Mouse (Mus musculus) telencephalon, adult 2 months (tissue): ENCODE measurements around the gene En1.
A peak's percentile ranks its signal among the peaks of the same experiment; 100 is the strongest.

Experiments
- DNase-seq: peaks from one replicate; pipeline ENCODE4 v3.0.0-alpha.2; 2011; ENCODE audit warnings: low read depth, low spot score

Gene En1

DNA sequence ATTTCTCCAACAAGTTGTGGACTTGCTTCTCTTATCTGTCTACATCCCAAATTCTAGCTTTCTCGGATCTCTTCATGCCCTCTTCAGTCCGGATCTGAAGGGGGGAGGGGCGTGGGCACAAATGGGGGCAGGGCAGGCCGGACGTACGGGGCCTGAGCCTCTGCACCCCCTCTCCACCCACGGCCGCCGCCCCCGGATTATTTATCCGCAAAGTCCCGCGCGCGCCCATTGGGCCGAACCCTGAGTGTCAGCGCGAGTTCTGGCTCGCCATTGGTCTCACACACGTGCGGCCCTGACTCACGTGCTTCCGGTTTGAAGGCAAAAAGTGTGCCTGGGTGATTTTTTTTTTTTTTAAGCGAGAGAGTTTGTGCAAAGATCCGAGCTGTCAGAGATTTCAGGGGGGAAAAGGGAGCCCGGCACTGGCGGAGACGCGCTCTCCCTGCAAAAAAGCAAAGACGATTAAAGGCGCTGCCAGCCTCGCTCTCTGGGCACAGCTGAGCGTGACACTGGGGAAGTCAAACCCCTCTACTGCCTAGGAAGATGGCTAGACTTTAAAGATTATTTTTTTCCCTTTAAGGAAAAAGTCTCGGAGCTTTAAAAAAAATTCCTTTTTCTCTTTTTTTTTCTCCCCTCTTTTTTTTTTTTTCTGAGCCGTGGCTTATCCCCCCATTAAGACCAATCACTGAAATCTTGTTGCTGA, at the start of gene En1:
Gene En1 (plus strand): TSS at position 388 of the 700 bp plus-strand sequence.
- no peak for DNase-seq

DNA sequence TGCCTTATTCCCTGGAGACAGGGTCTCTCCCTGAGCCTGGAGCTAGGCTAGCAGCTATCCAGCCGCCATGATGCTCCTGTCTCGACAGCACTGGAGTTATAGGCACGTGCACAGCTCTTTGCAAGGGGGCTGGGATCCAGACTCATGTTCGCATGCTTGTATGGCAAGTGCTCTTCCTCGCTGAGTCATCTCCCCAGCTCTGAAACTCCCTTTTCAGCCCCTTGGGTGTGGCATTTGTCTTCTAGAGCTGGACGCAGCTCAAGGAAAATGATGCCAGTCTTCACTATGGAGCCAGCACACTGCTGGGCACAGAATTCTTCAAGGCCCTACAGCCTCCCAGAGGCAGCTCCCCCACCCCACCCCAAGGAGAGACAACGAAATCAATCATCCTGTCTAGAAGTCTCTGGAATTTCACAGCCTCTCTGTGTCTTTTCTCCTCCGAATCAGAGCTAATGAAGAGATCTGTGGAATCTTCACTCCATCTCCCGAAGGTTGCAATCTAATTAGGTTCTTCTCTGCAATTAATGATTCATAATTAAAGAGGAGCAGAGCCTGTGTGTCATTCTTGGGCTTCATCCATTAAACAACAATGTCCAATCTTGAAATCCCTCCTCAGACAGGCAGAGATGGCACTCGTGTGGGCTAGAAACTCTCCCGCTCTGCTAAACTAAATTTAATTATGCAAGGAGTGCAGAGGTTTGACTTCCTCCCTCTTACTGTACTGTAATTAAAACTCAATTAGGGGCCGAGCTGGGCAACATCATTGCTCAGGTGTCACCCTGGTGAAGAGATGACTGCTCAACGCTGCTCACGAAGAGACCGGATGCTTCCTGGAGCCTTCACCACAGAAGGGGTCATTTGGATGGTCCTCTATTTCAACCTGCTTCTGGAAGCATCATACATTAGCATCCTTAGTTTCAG, 45.0 kb upstream of the En1 start:
- no peak for DNase-seq

DNA sequence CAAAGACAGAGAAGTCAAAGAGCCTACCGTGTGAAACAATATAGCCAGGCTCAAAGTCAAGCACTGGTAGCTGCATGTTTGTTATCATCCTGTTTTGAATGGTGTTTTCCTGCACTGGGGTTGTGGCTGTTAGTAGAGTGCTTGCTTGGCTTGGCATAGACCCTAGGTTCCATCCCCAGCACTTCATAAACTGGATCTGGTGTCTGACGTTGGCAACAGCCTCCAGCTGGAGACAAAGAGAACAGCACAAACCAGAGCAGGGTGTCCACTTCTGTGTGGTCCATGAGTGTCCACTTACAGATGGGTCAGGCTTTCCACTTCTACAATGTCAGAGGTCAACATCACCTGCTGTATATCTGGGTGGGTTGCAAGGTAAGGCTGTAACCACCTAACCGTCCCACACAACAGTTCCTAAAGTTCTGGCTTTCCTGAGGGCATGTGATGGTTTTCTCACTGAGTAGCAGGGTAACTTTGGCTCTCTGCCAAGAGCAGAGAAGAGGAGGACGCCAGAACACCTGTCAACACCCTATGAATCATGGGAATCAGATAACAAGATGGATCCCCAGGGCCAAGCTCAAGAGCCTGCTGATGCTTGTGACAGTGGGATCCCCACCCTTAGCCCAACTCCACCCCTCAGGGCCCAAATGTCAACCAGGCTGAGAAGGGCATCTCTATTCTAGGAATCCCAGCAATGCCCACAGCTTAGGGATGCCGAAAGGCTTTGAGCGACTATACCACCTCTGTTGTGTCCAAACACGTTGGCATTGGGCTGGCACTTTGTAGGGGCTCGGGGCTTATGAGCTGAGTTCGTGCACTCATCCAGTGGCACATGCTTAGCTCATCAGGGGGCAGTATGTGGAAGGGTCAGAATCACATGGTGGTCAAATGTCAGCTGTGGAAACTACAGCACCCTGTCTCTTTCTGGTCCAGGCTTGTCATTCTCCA, 43.6 kb upstream of the En1 start:
- DNase-seq: no peak

DNA sequence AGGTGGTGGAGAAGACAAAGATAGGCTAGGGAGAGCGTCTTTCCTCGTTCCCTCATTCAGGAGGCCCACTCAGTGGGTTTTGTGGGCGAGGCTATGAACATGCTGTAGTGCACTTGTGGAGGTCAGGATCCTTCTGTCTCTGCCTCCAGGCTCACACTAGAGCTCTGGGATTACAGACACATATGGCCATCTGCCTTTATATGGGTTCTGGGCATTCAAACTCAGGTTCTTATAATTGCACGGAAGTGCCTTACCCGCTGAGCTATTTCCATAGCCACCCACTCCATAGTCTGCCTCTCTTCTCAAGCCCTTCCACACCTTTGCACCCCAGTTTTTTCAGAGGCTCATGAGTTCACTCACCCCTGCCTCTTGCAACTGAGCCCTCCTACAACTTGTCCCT, 42.3 kb upstream of the En1 start:
- no peak for DNase-seq

DNA sequence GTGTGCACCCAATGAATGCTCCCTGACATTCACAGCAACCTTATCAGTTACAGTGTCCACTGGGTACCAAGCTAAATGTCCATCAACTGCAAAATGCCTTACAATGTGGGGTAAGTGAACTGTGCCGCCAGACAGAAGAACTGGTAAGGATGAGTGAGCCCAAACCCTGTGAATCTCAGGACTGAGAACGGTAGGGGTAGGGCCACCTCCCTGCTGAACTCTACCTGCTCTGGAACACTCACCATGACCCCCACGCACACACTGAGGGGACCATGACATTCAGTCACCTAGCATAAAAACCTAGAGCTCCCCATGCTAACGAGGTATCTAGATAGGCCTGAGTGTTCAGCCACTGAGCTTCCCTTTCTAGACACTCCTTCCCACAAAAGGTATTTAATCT, 20.9 kb upstream of the En1 start:
- no peak for DNase-seq

DNA sequence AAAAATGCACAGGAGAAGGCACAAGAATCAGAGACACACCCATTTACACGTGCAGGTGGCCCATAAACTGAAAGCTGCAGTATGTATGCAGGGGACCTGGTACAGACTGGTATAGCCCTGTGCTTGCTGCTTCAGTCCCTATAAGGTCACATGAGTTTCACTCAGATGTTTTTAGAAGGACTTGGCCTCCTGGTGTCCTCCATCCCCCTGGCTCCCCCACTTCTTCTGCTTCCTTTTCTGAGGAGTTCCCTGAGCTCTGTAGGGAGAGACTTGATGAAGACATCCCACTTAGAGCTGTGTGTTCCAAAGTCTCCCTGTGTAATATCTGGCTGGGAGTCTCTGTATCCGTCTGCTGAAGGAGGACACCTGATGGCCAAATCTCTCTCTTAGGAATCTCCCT, 16.7 kb upstream of the En1 start:
- no peak for DNase-seq

DNA sequence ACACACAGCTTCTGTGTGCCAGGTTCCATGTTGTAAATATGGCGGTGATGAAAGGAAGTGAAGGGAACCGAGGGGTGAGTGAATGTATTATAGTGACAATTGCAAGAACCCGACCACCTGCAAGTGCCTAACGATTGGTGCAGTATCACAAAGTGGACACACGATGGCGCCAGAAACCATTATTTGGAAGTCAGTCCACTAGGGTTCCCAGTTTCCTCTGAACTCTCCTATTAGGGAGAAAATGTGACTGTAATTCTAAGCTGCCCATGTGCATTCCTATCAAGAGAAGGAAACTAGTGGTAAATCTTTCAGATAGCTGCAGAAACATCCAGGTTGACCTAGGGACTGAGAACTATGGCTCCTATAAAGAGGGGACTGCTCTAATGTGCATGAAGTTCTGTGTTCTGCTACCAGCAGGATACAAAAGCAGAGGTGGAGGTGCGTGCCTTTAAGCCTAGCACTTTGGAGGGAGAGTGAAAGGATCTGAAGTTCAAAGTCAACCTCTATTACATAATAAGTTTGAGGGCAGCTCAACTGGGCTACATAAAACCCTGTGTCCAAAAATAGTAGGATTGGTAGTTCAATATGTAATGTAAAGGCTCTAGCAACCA, 15.6 kb upstream of the En1 start:
- peak; percentile 59 for DNase-seq

DNA sequence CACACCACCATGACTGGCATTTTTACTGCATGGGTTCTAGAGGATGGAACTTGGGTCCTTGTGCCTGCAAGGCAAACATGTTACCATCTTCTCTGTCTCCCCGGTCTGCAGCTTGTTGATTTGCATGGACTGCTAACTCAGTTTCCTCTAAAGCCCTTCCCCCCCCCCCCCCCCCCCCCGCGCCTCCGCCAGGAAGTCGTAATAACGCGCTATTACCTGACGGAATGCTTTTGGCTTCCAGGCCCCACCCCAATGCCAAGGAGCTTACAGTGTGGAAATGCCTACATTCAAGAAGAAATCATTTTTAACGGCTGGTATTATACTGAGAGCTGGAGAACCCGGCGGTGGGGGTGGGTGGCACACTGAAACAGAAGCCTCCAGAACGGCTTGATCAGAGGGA, 14.8 kb upstream of the En1 start:
- DNase-seq: no peak

DNA sequence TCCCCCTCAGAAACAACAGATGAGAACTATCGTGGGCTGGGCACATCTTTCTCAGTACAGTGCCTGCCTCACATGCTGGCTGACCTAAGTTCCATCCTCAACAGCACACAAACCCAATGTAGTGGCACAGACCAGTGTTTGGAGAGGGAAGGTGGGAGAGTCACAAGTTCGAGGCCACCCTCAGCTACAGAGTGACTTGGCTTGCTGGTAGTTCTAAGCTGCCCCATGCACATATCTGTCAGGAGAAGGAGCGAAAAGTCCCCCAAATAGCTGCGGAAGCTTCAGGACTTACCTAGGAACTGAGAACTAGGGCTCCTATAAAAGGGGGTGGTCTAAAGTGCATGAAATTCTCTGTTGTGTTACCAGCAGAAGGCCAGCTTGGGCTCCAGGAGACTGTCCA, 14.3 kb upstream of the En1 start:
- no peak for DNase-seq

DNA sequence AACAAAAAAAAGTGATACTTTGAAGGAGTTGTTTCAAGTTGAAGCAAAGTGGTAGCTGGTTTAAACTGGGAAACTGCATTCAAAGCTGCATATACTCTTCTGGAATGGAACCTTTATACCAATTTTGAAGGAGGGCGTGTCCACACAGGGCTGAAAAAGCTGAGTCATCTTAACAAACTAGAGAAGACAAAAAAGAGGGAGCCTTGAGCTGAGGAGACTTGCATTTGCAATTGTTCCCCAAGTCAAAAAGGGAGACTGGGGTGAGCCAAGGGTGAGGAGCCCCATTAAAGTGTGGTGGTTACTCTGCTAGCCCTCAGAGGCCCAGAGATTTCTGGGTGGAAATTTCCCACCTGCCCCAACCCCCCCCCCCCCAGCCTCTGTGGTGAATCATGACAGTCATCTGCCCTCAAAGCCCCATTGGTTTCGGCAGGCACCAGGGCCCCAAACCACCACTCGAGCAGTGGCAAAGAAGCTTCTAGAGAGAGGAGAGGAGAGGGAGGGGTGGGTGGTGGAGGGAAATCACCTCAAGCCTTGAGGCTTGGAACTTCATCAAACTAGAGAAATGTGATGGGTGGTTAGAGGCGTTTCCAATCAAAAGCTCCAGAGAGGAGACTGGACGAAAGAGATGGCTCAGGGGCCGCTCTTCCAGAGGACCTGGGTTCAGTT, 13.7 kb upstream of the En1 start:
- no peak for DNase-seq

DNA sequence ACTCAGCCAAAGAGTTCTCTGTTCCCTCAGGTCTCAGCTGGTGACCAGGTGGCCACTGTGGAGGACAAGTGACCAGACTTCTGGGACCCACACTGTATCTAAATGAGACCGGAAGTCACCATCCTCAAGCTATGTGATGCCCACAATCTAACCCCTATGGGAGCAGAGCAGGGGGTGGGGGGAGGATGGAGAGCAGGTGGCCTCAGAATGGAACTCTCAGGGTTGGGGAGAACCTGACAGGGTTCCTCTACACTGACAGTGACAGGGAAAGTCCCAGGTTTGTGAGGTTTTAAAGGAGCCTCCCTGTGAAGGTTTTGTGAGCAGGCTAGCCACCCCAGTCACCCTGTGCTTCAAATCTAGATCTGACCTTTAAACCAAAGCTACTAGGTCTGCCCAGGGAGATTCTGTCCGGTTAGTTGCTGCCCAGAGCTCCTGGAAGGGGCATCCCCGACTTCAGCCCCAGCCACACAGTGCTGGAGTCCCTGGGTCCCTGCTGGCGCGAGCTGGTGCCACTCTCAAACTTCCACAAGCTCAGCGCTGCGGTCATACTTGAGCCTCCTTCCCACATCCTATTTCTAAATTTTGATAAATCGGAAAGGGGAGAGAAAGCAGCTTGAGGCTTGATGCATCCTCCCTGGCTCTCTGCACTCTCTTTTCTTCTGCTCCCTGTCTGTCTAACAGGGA, 8.8 kb upstream of the En1 start:
- no peak for DNase-seq

DNA sequence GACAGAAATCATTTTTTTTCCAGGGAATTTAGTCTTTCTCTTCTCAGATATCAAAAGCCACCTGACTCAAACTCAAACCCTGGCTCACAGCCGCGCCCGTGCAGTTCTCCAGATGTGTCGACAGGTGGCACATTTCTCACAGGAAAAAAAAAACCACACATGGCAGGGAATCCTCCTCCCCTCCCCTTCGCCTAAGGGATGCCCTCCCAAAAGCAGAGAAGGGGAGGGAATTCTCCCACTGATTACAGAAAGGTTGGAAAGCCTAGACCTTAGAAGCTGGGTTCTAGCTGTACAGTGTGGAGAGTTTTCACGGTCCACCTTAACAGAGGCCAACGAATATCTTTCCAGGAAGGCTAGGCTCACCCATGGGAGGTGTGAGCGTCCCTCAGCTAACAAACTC, 7.6 kb upstream of the En1 start:
- no peak for DNase-seq

DNA sequence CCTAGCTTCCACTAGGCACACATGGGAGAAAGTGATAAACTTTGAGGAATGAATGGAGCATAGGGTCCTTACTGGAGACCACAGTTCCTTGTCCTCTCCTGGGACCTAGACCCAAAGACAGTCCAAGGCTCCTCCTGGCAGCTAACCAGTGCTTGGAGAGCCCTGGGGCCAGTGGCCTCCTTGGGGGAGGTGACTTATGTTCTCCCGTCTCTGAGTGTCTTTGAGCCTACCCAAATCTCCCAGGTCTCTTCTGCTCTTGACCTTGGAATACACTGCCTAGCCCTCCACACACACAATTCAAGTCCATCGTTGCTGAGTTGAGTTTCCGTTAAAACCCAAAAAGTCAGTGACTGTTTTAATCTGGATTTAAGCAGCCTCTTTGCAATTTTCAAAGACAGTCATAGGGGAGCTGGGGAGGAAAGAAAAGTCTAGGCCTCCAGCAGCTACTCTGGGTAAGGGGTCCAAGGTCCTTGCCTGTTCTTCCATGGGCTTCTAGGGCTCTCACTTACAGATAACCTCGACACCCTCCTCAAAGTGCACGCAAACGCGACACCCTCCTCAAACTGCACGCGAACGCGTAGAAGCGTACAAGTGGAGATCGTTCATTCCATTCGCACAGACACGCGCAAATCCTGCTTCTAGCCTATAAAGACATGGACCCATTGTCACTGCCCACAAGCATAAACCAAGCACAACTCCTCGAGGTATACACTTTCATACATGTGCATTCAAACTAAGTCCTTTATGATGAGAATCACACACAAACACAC, 6.6 kb upstream of the En1 start:
- no peak for DNase-seq

DNA sequence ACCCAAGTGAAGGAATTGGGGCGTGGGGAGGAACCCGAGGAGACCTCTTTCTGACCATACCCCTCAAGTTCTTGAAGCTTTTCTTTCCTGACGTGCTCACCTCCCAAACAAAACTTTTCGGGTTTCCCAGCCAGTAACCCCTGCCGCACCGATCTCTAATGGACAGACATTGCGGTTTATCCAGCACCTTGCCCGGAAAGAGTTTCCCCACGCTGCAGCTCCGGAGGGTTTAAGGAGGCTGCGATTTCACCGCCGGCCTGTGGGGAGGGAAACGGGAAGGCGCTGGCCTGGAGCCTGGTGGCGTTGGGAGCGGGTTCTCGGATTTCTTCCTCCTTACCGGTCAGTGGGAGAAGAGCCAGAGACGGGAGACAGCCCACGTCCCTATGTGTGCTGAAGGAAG, 5.9 kb upstream of the En1 start:
- DNase-seq: no peak

DNA sequence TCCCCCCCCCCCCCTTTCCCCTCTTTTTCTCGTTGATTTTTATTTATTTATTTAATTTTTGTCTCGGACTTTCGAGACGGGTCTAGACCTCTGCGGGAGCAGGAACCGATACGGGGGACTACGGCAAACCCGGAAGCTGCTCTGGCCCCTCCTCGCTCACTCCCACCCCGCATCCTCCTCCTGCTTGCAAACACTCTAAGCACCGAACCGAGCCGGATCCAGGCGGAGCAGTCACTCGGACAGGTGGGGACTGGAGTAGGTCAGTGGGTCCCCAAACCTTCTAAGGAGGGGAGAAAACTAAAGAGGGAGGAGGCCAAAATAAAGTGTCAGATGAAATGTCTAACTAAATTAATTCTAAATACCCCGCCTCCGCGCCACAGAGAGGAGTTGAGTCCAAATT, 5.4 kb upstream of the En1 start:
- DNase-seq: no peak

DNA sequence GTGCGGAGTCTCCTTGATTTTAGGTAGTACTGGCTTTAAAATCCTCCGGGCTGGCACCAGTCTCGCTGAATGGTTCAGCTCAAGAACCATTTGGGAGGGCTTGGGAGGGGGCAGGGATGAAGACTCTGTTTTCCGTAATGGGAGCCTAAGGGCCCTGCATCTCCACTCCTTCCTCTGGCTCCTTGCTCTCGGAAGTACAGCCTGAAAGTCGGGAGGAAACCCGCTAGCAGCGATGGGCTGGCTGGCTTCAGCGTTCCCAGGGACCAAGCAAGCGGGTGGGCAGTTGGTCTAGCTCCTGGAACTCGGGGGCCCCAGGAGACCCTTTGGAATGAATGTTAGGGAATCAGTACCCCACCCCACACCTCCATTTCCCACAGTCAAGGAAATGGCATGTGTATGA, 4.9 kb upstream of the En1 start:
- no peak for DNase-seq

DNA sequence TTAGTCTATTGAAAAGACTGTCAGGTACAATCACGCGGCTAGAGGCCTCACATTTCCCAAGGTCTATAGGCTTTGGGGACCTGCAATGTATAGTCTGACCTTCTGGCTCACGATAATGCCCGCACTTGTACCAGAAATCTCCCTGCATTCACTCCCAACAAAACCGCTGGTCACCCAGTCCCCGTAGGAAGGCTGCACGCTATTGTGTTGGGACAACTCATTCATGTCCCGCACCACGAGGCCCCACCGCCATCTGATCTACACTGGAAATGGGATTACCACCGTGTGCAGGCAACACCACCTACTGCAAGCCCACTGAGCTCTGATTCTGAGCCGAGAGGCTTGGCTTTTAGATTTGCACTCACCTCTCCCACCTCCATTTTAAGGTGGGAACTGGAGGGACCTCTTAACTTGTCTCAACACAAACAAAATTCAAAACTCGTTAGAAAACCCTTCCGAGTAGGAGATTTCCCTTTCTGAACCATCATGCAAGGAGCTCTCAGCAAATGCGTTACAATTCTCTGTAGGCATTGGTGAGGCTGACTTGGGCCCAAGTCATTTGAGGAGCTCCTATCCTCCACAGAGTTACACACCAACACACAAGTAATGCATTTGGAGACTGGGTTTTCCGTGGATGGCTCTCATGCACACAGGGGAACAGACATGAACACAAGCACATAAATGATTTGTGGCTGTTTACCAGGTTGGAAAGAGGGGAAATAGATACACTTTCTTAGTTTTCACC, 3.9 kb upstream of the En1 start:
- DNase-seq: no peak

DNA sequence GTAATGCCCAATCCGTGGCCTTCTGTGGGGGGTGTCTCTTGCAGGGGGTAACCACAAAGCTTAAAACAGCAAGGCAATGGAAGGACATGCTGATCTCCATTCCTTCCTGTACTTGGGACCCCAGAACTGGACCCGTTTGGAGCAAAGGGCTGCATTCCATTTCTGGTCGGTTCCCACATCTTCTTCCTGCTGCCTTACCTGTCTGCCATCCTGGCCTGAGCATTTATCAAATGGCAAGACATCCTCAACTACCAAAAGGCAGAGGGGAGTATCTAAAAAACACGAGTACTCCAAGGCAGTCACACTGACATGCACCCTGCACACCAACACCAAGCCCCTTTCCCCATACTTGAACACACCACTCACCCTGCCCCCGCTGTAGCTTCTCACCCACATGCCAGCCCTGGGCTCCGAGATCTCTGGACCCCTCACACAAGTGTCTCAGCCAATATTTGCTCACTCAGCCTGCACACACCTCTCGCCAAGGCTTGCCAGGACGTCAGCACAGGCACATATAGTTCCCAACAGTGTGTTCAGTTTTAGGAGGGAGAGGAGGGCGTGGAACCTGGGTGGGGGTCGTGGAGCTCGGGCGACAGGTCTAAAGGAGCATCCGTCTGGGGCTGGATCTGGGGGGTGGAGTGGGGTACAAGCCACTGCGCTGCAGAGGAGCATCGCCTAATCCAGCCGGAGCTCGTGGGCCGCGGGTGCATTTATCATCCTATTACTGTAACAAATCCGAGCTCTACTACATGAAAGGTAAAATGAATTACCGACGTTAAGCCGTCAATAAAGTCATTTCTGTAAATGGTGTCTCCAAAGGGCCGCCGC, 2.7 kb upstream of the En1 start:
- no peak for DNase-seq
